Mouse (Mus musculus) right cerebral cortex, postnatal 36 days (tissue): ENCODE data around the gene Abca1.

Experiments used
- DNase-seq, 2 experiments: peaks; one replicate each; pipeline ENCODE4 v3.0.0; 2022; ENCODE audit warnings: low spot score in 2 of 2, mixed read lengths in 1 of 2

Abca1 gene

DNA sequence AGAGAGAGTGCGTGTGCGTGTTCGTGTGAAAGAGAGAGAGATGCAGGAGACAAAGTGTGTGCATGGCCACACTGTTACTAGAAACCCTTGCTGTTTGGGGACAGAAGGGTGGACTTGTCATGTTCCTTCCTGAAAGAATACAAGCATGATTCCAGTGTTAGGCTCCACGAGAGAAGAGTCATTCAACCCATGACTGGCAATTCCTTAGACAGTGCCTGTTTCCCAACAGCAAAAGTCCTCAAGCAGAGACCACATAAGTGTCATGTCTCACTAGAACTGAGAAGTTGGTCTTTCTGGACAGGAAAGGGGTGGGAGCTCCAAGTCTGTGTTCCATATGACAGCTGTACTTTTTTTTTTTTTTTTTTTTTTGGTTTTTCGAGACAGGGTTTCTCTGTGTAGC is 10.1 kb downstream of the Abca1 start:
- DNase-seq: no peak

GRCm38 (mm10) chr4:53148817-53149216 is 10.9 kb downstream of the Abca1 start:
- no peak for DNase-seq

DNA sequence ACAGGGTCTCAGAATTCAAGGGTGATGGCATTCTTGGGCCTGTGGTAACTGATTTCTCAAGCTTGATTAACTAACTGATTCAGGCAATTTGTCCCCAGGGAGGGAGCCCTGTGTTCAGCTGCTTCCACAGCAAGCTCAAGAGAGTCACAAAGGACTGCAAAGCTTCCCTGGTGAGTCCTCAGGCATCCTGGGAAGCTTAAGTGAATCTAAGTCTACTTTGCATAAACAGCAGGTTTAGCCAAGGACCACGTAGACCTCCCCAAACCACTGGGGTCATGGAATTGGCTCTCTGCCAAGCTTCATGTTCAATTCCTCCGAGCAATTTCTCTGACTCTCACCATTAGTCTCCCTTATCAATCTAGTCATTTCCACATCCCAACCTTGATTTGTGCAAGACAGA is 12.2 kb downstream of the Abca1 start:
- no peak for DNase-seq

DNA sequence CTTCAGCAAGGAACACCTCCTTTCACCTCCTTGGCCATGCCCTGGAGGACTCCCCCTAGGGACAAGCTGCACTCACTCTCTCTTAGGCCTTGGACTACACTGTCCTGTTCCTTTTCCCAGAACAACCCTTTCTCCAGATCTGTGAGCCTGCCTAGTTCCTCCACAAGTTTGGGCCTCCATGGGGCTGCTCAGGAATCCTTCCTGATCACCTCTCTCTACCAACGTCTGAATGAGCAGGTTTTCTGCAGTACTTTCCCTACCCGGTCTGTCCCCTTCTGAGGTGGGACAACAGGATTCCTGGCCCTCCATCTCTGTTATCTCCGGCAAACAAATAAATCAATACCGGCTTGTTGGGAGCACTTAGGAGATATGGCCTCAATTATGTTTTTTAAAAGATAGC is 12.6 kb downstream of the Abca1 start:
- DNase-seq: no peak

- no peak for DNase-seq
These were observed 13.3 kb downstream of the Abca1 start for GRCm38 (mm10) chr4:53146227-53146949.

DNA sequence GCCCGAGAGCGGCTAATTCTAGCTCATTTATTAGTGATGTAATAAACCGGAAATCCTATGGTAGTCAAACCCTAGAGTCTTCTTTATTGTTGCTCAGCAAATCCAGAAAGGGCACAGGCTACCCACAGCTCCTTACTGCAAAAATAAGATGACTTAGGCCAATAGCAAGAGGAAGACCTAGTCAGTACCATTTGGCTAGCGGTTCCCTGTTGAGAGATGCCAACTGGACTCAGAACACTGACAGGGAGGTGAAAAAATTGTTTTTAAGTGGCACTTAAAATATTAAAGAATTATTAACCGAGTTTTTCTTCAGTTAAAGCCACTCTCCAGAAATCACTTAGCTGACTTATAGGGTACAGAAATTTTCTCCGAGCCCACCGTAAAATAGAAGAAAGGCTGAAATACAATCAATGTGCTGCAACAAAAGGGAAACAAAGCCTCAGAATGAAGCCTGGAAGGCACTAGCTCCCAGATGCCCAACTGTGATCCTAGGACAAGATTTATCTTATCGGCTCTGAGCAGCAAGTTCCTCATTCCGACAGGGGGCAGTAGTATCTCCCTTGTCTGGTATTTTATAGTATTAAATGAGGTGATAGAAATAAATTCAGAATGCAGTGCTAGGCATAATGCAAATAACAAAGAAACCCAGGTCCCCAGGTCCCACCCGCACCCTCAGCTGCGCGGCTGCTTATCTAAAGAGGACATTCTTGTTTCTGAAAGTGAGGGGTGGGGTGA is 14.1 kb downstream of the Abca1 start:
- no peak for DNase-seq

DNA sequence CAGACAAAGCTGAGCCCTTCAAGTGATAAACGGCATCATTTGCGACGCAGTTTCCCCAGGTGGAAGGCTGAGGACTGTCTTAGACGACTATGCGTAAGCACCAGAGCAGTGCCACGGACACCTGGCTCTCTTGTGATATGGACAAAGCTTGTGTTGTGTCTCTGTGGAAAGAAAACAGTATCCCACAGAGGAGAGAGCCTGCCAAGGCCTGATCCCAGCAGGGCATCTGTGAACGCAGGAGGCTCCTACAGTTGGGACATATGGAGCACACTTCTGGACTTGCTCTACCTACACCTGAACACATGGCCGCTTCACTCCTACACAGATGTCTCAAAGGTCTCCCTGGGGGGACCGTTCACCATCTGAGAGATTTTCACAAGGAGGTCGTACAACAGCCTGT is 15.1 kb downstream of the Abca1 start:
- DNase-seq: no peak

GRCm38 (mm10) chr4:53144021-53144420 is 15.7 kb downstream of the Abca1 start:
- no peak for DNase-seq

DNA sequence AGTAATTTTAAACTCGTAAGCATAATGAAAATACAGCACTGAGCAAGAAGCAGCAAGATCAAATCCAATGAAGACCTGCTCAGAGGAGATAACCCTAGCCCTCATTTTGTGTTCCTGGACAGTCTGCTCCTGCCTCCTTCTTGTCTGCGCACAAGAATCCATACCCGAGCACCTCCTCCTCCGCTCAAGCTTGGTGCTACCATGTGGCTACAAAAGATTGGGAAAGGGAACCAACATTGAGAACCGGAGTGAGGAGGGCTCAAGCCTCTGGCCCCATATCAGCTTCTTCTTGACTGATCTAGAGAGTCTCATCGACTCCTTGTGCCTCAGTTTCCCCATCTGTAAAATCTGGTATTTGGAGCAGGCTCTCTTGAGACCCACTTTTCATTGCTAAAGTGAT is 19.0 kb downstream of the Abca1 start:
- no peak for DNase-seq

DNA sequence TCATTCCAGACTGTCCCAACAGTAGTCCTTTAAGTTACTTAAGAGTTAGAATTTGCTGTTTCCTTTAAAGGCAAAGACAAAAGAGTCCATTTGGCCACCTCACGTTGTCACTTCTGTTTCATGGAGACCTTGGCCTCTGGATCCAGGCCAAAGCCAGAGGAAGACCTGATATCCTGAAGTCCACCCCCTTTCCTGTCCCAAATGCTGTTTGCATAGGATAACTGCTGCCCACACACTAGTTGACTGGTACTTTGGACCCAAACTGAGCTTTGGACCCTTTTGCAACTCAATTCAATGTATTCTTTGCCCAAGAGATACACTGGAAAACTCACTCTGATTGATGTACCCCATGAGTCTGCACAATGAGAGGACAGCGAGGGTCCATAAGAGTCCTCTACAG is 20.2 kb downstream of the Abca1 start:
- DNase-seq: no peak

DNA sequence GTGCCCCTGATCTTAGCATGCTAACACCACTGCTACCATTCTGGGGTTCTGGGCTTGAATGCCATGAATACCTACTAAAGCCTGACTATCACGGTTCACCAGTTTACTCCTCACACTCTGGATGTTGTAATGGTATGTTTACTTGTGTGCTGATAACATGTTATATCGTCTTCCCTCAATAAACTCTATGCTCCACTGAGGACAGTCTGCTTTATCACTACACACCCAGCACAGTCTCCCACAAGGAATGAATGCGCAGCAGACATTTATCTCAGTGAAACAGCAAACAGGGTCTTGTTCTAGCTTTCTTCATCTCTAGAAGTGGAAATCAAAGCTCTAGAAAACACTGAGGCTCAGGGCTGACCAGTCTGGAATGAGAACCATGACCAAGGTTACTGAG is 20.7 kb downstream of the Abca1 start:
- DNase-seq: no peak

DNA sequence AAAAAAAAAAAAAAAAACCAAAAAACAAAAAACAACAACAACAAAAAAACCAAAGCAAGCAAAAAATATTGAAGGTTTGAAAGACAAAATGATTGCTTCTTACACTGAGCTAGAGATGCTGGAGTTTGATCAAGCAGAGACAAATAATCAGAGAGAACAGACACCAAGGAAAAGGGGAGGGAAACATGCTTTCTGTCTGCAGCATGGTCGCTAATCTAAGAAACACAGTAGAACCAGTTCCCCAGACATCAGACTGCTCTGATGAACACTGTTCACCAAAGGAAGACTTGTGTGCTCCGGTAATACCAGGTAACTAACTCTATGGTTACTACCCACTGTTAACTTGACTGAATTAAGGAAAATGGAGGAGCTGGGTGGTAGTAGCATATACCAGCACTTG is 22.6 kb downstream of the Abca1 start:
- no peak for DNase-seq

GRCm38 (mm10) chr4:53134816-53135215 is 24.9 kb downstream of the Abca1 start:
- no peak for DNase-seq

DNA sequence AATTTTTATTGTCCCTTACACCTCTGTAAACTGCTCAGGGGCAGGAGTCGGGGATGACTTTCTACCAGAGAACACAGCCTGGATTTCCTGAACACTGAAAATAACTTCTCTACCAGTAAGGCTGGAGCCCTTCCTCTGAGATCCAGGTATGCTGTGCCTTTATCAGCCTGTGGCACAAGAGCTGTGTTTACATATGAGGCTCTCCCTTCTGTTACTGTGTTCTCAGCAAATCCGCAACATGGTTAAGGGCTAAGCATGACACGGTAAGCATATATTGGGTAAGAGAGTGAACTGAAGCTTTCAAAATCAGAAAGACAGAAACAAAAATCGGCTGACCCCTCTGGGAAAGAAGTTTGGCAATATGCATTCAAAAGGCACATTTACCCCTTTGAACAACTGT is 25.7 kb downstream of the Abca1 start:
- DNase-seq: no peak

DNA sequence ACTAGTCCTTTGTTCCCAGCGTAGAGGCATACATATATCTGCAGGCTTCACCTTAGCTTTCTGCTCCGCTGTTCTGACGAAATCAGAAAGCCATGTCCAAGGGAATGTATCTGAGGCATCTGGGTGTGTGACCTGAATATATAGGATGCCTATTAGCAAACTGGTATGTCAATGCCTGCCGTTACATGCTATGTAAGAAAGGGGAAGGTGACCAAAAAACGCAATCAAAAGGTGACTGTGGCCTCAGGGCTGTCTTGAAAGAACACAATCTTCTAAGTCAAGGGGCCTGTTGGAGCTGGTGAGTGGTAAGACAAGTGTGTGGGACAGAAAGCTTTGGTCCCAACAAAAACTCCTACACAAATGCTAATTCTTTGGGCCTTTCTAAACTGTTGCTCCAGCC is 28.2 kb downstream of the Abca1 start:
- DNase-seq: no peak

DNA sequence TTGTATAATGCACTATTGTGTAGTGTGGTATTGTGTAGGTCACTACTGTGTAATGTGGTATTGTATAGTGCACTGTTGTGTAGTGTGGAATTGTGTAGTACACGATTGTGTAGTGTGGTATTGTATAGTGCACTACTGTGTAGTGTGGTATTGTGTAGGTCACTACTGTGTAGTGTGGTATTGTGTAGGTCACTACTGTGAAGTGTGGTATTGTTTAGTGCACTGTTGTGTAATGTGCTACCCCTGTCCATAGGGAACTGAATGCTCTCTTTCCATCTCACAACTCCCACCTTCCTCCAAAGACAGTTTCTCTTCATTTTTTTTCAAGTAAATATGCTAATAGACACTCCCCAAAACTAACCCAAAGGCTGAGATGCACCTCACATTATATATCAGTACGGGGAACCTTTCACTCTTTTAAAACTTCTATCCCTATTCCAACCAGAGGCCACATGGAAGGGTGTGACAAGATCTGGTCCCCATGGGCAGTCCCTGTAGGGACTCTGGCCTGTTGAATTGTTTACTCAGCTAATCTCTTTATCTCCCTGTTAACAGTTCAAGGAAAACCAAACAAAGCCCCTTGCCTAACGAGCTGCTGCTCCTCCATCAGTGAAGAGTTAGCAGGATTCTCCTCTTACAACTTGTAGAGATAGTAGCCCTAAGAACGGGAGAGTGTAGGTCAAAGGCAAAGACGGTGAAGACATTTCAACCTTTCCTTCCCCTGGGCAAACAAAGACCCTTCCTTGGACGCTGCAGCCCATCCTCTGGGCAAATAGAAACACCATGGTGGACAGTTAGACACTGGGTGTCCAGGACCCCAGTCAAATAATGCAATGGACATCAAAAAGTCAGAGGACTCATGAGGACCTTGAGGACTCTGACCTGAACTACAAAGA is 28.8 kb downstream of the Abca1 start:
- DNase-seq: no peak

- no peak for DNase-seq
These were observed 29.9 kb downstream of the Abca1 start for GRCm38 (mm10) chr4:53129716-53130301.

- no peak for DNase-seq
These were observed 32.4 kb downstream of the Abca1 start for GRCm38 (mm10) chr4:53127266-53127665.

DNA sequence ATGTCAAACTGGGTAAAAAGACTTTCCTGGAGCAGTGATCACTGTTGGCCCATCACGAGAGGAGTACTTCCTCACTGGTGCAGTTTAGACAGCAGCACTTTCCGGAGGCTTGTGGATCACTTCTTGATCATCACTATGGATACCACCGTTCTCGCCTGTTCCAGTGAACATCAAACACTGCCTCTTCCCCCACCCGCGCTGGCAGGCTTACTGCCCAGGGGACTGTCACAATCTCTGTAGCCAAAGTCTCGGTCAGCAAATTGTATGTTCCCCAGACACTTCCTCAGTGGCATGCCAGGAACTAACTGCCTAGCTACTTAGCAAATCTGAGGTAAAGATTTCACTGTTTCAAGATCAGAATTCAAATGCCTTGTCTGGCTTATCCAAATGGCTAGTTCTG is 32.9 kb downstream of the Abca1 start:
- DNase-seq: no peak

GRCm38 (mm10) chr4:53124837-53125490 is 34.7 kb downstream of the Abca1 start:
- DNase-seq: no peak

DNA sequence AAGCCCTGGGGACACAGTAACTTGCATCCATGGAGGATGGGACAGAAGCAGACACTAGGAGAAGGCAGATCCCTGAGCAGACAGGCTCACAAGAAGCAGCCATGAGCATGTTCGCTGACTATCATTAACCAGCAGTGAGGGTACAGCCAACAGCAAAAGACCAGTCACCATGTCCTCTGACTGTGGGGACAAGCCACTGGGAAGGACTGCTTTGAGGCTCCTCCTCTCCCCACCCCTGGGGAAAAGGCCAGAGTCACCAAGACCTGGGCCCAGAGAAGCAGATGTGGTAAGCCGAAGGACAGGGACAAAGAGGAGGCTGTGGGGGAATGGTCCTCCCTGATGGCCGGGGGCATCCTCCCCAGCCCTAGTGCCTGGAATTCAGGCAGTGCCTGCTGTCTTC is 37.4 kb downstream of the Abca1 start:
- no peak for DNase-seq
